Mouse (Mus musculus): ENCODE measurements around the gene Gapdh. TPM values are rescaled to one million over a fixed set of nuclear protein-coding genes. Genes with fewer than 3 reads are reported as not detected.

Gapdh gene
- 339 TPM for polyA plus RNA-seq (2017; shearing (Covaris generic))

GRCm38 (mm10) chr6:125166051-125166751 is at the start of gene Gapdh:
Gapdh (minus strand) TSS chr6:125166467.

GRCm38 (mm10) chr6:125215148-125215954 is 49.1 kb upstream of the Gapdh start, which contains the start of gene Vamp1:
Vamp1 (plus strand) TSS chr6:125215551.

GRCm38 (mm10) chr6:125191332-125192015 is 25.2 kb upstream of the Gapdh start, which contains the start of the genes Ncapd2 and Mrpl51:
Ncapd2 (minus strand) TSS chr6:125191701.
Mrpl51 (plus strand) TSS chr6:125191801.

GRCm38 (mm10) chr6:125145001-125145400 is 21.3 kb downstream of the Gapdh start, which contains the start of gene Iffo1:
Iffo1 (plus strand) TSS chr6:125145241.

GRCm38 (mm10) chr6:125131302-125132156 is 34.7 kb downstream of the Gapdh start, which contains the start of gene Nop2:
Nop2 (plus strand) TSS chr6:125131909.

Other genes with a start within 250 kb of the Gapdh start
- 4.5 TPM for gene Ptms, start 246.4 kb downstream of the Gapdh start, polyA plus RNA-seq (2017; shearing (Covaris generic))
- 126 TPM for gene Mlf2, start 235.1 kb downstream of the Gapdh start, polyA plus RNA-seq (2017; shearing (Covaris generic))
- 38.9 TPM for gene Cops7a, start 200.9 kb downstream of the Gapdh start, polyA plus RNA-seq (2017; shearing (Covaris generic))
- not detected for gene Pianp, start 169.8 kb downstream of the Gapdh start, polyA plus RNA-seq (2017; shearing (Covaris generic))
- gene Zfp384, start 157.3 kb downstream of the Gapdh start, polyA plus RNA-seq (2017; shearing (Covaris generic)) = 55.9 TPM
- 49.3 TPM for gene Ing4, start 126.7 kb downstream of the Gapdh start, polyA plus RNA-seq (2017; shearing (Covaris generic))
- gene Acrbp, start 116.8 kb downstream of the Gapdh start, polyA plus RNA-seq (2017; shearing (Covaris generic)) = 7.8 TPM
- gene Lpar5, start 98.5 kb downstream of the Gapdh start, polyA plus RNA-seq (2017; shearing (Covaris generic)) = 7.1 TPM
- 37.9 TPM for gene Chd4, start 70.5 kb downstream of the Gapdh start, polyA plus RNA-seq (2017; shearing (Covaris generic))
- gene Nop2, start 34.6 kb downstream of the Gapdh start, polyA plus RNA-seq (2017; shearing (Covaris generic)) = 36.2 TPM
- gene Iffo1, start 21.2 kb downstream of the Gapdh start, polyA plus RNA-seq (2017; shearing (Covaris generic)) = 16.8 TPM
- 16.2 TPM for gene Ncapd2, start 25.2 kb upstream of the Gapdh start, polyA plus RNA-seq (2017; shearing (Covaris generic))
- gene Mrpl51, start 25.3 kb upstream of the Gapdh start, polyA plus RNA-seq (2017; shearing (Covaris generic)) = 63.7 TPM
- gene Vamp1, start 49.1 kb upstream of the Gapdh start, polyA plus RNA-seq (2017; shearing (Covaris generic)) = 16.1 TPM
- 104 TPM for gene Tapbpl, start 65.4 kb upstream of the Gapdh start, polyA plus RNA-seq (2017; shearing (Covaris generic))
- gene Cd27, start 70.5 kb upstream of the Gapdh start, polyA plus RNA-seq (2017; shearing (Covaris generic)) = 270 TPM
- gene Tuba3a, start 119.6 kb upstream of the Gapdh start, polyA plus RNA-seq (2017; shearing (Covaris generic)) = 0.90 TPM
- not detected for gene Ltbr, start 147.4 kb upstream of the Gapdh start, polyA plus RNA-seq (2017; shearing (Covaris generic))
- 0.18 TPM for gene Scnn1a, start 154.2 kb upstream of the Gapdh start, polyA plus RNA-seq (2017; shearing (Covaris generic))
- gene Tnfrsf1a, start 182.9 kb upstream of the Gapdh start, polyA plus RNA-seq (2017; shearing (Covaris generic)) = 29.2 TPM
- gene Plekhg6, start 214.3 kb upstream of the Gapdh start, polyA plus RNA-seq (2017; shearing (Covaris generic)) = not detected

All from effector memory CD4-positive, alpha-beta T cell, adult 7 months (primary cell).